Mouse (Mus musculus) neural tube, embryonic 12.5 days (tissue): ENCODE measurements around the gene Gse1. TPM values are rescaled to one million over a fixed set of nuclear protein-coding genes. Genes with fewer than 3 reads are reported as not detected.

Experiments used
- ATAC-seq: fragments of 200-750 bp; cut with Nextera tagmentation; 2 replicates; pipeline ENCODE4 v1.8.0; 2017; ENCODE audit warnings: low read depth, mild to moderate bottlenecking, moderate TSS enrichment, moderate library complexity; ENCODE audit not compliant: low FRiP score
- H3K27ac ChIP-seq: fragments of 300-500 bp; sonication (generic); 2 replicates; pipeline ENCODE4 v1.5.1; 2016
- H3K27me3 ChIP-seq: fragments of 300-500 bp; sonication (generic); replicated peaks from 2 replicates; pipeline ENCODE4 v1.6.1; 2016; ENCODE audit warnings: mild to moderate bottlenecking
- H3K36me3 ChIP-seq: fragments of 300-500 bp; sonication (generic); 2 replicates; pipeline ENCODE4 v1.6.1; 2016; ENCODE audit warnings: mild to moderate bottlenecking
- H3K4me1 ChIP-seq: fragments of 300-500 bp; sonication (generic); 2 replicates; pipeline ENCODE4 v1.6.1; 2016
- H3K4me2 ChIP-seq: fragments of 300-500 bp; sonication (generic); replicated peaks from 2 replicates; pipeline ENCODE4 v1.6.1; 2016; ENCODE audit warnings: mild to moderate bottlenecking
- H3K4me3 ChIP-seq: fragments of 300-500 bp; sonication (generic); 2 replicates; pipeline ENCODE4 v1.5.1; 2016
- H3K9ac ChIP-seq: fragments of 300-500 bp; sonication (generic); 2 replicates; pipeline ENCODE4 v1.6.1; 2016; ENCODE audit warnings: mild to moderate bottlenecking
- H3K9me3 ChIP-seq: fragments of 300-500 bp; sonication (generic); 2 replicates; pipeline ENCODE4 v1.6.1; 2016; ENCODE audit warnings: mild to moderate bottlenecking
- WGBS: fragments of 180-500 bp; shearing (Covaris S2); methylation state at CpG from one replicate; pipeline ENCODE4 v1.1.7; 2016; 5-methylcytosine and 5-hydroxymethylcytosine counted together
- polyA plus RNA-seq: library from polyadenylated mRNA; unstranded; fragments of >200 nt; fragmentation: Nextera tagmentation; extraction: Ambion mirVana; gene quantifications from 2 replicates; pipeline ENCODE4 v1.2.1, GENCODE M21; 2016

Gene Gse1
- polyA plus RNA-seq, 1 experiment from 2014 or later = 26.0 TPM

DNA sequence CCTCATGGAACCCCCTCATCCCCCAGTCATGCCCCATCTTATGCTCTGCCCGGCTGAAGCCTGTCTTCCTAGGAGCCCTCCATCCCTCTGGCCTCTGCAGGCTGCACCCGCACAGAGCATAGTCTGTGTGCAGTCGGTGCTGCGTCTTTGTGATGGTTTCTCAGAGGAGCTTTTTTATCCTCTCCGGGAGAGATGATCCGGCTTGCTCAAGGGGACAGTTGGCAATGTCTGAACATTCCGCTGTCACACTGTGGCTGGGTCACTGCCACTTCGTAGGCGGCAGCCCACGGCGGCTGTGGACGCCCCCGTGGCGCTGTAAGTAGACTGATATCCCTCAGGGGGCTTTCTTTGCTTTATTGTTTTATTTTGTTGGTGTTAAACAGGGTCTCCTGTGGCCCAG is 182.8 kb downstream of the Gse1 start:
- 43% methylated on average over 14 of the region's 14 CpGs for WGBS
- no peak overlapping the region for H3K4me3 ChIP-seq
- no peaks in the 10 kb centered on the region for H3K9me3 ChIP-seq
- 0 out of 2 replicates have a peak, but pooled peaks cover 2% of the 10 kb centered on the region for H3K27me3 ChIP-seq
- ATAC-seq = no peak
- H3K4me1 ChIP-seq = peaks cover 97% of the 10 kb centered on the region
- H3K4me2 ChIP-seq = no peak overlapping the region
- no peaks in the 10 kb centered on the region for H3K36me3 ChIP-seq
- H3K9ac ChIP-seq = 0 out of 2 replicates have a peak overlapping the region, but pooled peaks have one; percentile 22
- peak overlapping the region; percentile 13; the same call in 1 of the 2 replicates for H3K27ac ChIP-seq

DNA sequence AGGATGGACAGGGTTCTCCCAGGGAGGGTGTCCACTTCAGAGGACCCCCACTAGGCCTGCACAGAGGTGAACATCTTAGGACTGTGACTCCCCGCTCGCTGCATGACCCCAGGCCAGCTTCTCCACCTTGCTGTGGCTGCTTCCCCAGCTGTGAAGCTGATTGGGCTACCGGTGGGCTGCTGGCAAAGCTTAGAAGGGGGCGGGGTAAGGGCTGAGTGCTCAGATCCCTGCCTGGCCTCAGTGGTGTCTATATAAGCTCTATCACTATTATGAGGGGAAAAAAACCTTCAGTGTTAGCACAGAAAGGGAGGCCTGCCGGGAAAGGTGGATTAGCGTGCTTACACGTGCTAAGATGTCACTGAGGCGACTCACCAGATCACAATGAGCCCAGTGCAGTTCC is 183.6 kb downstream of the Gse1 start:
- Histone ChIP-seq H3K36me3 (no peaks in the 10 kb centered on the region), H3K4me3 (no peak overlapping the region), H3K9ac (no peak overlapping the region), H3K27ac (no peak overlapping the region), H3K4me2 (0 out of 2 replicates have a peak overlapping the region, but pooled peaks have one; percentile 16), H3K9me3 (no peaks in the 10 kb centered on the region), H3K4me1 (peaks cover 99% of the 10 kb centered on the region), H3K27me3 (0 out of 2 replicates have a peak, but pooled peaks cover 2% of the 10 kb centered on the region)
- 42% methylated on average over 8 of the region's 8 CpGs for WGBS
- no peak for ATAC-seq

DNA sequence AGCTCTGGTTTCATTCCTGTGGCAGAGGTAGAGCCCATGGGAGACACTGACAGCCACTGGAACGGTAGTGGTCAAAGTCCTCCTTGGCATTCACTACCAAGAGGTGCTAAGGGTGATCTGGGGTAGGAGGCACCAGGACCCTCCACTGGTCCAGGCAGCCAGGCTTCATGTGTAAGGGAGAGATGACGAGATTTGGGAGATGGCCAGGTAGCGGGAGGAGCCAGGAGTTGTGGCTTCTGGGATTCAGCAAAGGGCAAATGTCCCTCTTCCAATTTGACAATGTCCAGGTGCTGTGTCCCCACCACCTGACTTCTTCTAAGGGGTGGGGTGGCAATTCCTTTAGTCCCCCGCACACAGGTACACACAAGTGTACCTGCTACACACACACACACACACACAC is 184.1 kb downstream of the Gse1 start:
- H3K4me2 ChIP-seq = no peak overlapping the region

DNA sequence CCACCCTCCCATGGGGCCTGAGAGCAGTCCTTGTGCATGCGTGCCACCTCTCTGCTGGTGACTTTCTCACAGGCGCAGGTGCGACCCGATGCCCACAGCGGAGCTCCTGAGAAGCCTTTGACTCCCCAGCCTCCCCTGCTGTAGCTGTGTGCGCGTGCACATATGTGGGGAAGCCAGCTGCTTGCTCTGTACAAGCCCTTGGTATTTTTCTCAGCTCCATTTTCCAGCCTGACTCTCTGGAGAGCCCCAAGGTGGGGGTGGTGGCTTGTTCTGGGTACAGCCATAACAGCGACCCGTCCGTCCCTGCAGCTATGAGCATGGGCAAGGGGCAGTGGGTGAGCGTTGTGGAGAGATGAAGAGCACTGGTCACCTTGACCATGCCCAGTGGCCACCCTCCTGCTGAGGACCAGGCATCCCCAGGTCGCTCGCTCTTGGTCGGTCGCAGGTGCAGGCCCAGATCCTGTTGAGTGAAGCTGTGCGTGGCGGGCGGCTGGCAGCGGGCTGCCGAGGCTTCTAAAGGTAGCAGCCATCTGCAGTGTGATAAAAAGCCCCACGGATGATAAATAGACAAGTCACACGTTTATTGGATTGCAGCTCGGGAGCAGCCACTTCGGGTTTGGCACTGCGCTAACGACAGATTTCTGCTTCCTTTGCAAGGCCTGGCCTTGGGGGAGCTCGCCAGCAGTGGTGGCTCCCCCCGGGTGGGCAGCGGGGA is 184.8 kb downstream of the Gse1 start:
- ATAC-seq = no peak
- peak overlapping the region; percentile 22; the same call in 1 of the 2 replicates for H3K4me2 ChIP-seq
- H3K9ac ChIP-seq = no peak overlapping the region
- H3K27ac ChIP-seq = peak overlapping the region; percentile 50
- peaks cover 99% of the 10 kb centered on the region for H3K4me1 ChIP-seq
- 54% methylated on average over 29 of the region's 29 CpGs for WGBS
- no peak overlapping the region for H3K4me3 ChIP-seq
- H3K27me3 ChIP-seq = 0 out of 2 replicates have a peak, but pooled peaks cover 2% of the 10 kb centered on the region
- H3K36me3 ChIP-seq = no peaks in the 10 kb centered on the region
- H3K9me3 ChIP-seq = no peaks in the 10 kb centered on the region

More for the DNA sequence above, 184.1 kb downstream of the Gse1 start:
- Histone ChIP-seq H3K27me3 (0 out of 2 replicates have a peak, but pooled peaks cover 2% of the 10 kb centered on the region), H3K9ac (no peak overlapping the region), H3K9me3 (no peaks in the 10 kb centered on the region), H3K4me1 (peaks cover 99% of the 10 kb centered on the region), H3K27ac (peak overlapping the region; percentile 46; the same call in 1 of the 2 replicates), H3K36me3 (no peaks in the 10 kb centered on the region), H3K4me3 (no peak overlapping the region)
- WGBS = 88% methylated on average over 4 of the region's 4 CpGs
- no peak for ATAC-seq

DNA sequence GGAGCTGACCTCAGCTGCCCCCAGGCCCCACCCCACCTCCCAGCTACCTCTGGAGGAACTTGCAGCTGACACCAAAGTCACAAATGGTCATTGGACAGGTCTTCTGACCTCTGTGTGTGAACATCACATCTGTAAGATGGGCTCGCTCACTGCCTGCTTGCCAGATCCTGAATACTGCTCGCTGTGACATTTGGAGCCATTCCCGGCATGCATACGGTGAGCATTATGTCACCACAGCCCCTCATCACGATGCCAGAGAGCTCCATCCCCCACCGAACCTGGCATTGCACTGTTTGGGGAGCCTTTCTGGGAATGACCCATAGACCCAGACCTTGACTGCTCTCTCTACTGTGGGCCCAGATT is 185.4 kb downstream of the Gse1 start:
- H3K9ac ChIP-seq = no peak overlapping the region
- H3K36me3 ChIP-seq = no peaks in the 10 kb centered on the region
- 0 out of 2 replicates have a peak overlapping the region, but pooled peaks have one; percentile 50 for H3K27ac ChIP-seq
- no peak overlapping the region for H3K4me3 ChIP-seq
- peak overlapping the region; percentile 22; the same call in 1 of the 2 replicates for H3K4me2 ChIP-seq
- no peak for ATAC-seq
- H3K9me3 ChIP-seq = no peaks in the 10 kb centered on the region
- H3K27me3 ChIP-seq = 0 out of 2 replicates have a peak, but pooled peaks cover 2% of the 10 kb centered on the region
- peaks cover 99% of the 10 kb centered on the region for H3K4me1 ChIP-seq
- 62% methylated on average over 6 of the region's 6 CpGs for WGBS

DNA sequence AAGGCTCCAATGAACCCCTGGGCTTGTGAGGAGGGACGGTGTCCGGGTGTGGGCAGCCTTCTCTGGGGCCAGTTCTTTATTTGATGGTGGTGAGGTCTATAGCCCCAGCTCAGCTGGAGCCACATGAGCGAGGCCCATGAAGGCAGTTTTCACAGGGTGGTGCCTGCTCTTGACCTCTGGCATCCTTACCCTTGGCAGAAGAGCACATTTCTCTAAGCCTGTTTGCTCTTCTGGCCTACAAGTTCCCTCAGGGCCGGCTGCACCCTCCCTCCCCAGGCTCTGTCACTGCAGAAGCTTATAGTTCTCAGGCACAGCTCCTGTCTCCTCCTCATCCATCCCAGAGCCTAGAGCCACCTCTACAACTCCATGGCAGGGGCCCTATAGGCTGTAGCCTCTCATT is 186.0 kb downstream of the Gse1 start:
- 73% methylated on average over 4 of the region's 4 CpGs for WGBS
- Histone ChIP-seq H3K27me3 (0 out of 2 replicates have a peak, but pooled peaks cover 2% of the 10 kb centered on the region), H3K9me3 (no peaks in the 10 kb centered on the region), H3K4me1 (peaks cover 98% of the 10 kb centered on the region), H3K27ac (no peak overlapping the region), H3K9ac (no peak overlapping the region), H3K4me3 (no peak overlapping the region), H3K36me3 (no peaks in the 10 kb centered on the region), H3K4me2 (no peak overlapping the region)
- no peak for ATAC-seq

DNA sequence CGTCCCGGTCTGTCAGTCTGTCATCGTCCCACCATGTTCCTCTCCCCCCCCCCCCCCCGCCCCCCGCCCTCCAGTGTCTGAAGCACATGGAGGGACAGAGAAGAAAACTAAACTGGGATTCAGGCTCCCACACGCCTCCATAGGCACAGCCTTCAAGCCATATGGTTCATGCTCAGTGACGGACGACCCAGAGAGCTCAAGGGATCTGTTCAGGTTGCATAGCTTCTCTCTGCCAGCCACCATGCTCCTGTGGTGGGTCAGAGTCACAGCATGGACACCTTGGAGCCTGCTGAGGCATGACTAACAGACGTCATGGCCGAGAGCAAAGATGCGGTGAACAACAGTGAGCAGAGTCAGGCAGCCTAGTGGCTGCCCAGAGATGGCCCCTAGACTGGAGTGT is 187.2 kb downstream of the Gse1 start:
- no peaks in the 10 kb centered on the region for H3K9me3 ChIP-seq
- peak overlapping the region; percentile 88; the same call in 1 of the 2 replicates for H3K27ac ChIP-seq
- no peak for ATAC-seq
- peaks cover 97% of the 10 kb centered on the region for H3K4me1 ChIP-seq
- no peaks in the 10 kb centered on the region for H3K36me3 ChIP-seq
- no peak overlapping the region for H3K9ac ChIP-seq
- whole genome bisulfite sequencing = 48% methylated on average over 9 of the region's 11 CpGs
- H3K27me3 ChIP-seq = 0 out of 2 replicates have a peak, but pooled peaks cover 2% of the 10 kb centered on the region
- H3K4me2 ChIP-seq = no peak overlapping the region
- H3K4me3 ChIP-seq = no peak overlapping the region

DNA sequence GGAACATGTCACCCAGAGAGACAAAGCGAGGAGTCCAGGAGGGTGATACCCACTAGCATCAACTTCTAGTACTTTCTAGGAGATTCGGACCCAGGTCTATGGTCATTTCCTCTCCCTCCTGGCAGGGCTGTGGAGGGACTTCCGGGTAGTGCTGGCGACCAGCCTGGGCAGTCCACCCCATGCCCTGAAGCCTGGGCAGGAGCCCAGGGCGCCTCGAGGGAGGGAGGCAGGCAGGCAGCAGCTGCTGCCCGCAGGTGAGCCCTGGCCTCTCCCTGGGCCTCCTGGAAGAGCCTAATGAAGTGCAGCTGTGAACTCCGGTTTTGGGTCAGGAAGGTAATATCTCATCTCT is 187.9 kb downstream of the Gse1 start:
- Histone ChIP-seq H3K4me3 (no peak overlapping the region), H3K4me1 (peaks cover 97% of the 10 kb centered on the region), H3K27me3 (no peaks in the 10 kb centered on the region), H3K9ac (peak overlapping the region; percentile 46), H3K4me2 (peak overlapping the region; percentile 47), H3K27ac (peak overlapping the region; percentile 88), H3K9me3 (no peaks in the 10 kb centered on the region), H3K36me3 (no peaks in the 10 kb centered on the region)
- 42% methylated on average over 8 of the region's 8 CpGs for WGBS
- peak; percentile 39; the same call in 1 of the 2 replicates for ATAC-seq

DNA sequence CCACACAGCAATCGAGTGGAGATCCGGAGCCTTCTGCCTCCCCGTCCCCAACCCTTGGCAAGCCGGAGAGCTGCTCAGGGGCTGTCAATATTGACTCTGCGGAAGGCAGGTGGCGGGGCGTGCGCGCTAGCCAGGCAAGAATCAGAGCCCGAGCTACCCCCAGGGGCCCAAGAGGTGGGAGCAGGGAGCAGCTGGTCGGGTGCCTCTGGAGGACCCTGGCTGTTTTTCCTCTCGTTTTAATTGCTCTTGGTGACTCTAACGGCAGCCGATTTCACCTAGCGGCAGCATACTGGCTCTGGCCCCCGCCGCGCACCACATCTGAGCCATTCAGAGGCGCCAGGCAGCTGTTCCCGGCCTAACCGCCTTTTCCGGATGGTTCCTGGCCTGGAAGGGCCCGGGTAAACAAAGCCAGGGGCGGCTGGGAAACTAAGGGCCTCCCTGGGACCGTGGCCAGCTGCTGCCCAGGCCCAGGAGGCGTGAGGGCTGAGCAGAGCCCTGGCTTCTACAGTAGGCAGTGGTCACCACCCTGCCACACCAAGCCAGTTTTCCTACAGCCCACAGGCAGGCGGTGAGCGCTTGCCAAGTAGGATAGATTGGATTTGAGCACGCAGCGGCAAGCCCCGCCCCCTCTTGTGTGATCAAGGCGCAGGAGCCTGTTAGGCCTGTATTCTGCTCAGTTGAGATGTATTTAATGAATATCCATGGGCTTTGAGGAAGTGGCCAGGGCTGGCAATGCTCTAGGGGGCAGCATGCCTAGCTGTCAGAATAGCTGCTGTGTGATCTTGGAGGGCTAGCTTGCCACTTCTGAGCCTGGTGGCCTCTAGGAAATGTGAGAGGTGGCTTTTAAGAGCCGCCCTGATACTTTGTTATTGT is 188.5 kb downstream of the Gse1 start:
- no peaks in the 10 kb centered on the region for H3K27me3 ChIP-seq
- peak; percentile 79 for ATAC-seq
- peak overlapping the region; percentile 46 for H3K9ac ChIP-seq
- no peaks in the 10 kb centered on the region for H3K36me3 ChIP-seq
- H3K4me1 ChIP-seq = peaks cover 97% of the 10 kb centered on the region
- peak overlapping the region; percentile 47 for H3K4me2 ChIP-seq
- peak overlapping the region; percentile 88 for H3K27ac ChIP-seq
- no peaks in the 10 kb centered on the region for H3K9me3 ChIP-seq
- WGBS = 3% methylated on average over 33 of the region's 33 CpGs
- no peak overlapping the region for H3K4me3 ChIP-seq

DNA sequence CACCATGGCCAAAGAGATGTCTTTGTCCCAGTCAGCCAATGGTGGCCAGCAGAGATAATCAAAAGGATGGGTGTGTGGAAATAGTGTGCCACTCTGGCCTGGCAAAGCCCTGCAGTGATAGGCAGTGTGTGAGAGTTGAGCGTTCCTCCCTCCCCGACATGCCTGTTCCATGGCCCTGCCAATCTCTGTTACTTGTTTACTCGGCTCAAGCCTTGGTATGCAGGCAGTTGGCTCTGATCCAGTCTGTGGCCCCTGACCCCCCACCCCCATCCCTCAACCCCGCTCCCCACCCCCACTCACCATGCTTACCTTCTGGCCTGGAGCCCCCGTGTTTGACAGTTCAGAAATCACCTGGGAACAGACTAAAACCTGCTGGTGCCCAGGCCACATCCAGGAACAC is 189.9 kb downstream of the Gse1 start:
- 81% methylated on average over 5 of the region's 5 CpGs for WGBS
- H3K4me3 ChIP-seq = no peak overlapping the region
- no peak for ATAC-seq
- H3K9me3 ChIP-seq = no peaks in the 10 kb centered on the region
- H3K36me3 ChIP-seq = no peaks in the 10 kb centered on the region
- H3K4me1 ChIP-seq = peaks cover 97% of the 10 kb centered on the region
- H3K27ac ChIP-seq = 0 out of 2 replicates have a peak overlapping the region, but pooled peaks have one; percentile 12
- H3K9ac ChIP-seq = no peak overlapping the region
- no peaks in the 10 kb centered on the region for H3K27me3 ChIP-seq
- H3K4me2 ChIP-seq = no peak overlapping the region

DNA sequence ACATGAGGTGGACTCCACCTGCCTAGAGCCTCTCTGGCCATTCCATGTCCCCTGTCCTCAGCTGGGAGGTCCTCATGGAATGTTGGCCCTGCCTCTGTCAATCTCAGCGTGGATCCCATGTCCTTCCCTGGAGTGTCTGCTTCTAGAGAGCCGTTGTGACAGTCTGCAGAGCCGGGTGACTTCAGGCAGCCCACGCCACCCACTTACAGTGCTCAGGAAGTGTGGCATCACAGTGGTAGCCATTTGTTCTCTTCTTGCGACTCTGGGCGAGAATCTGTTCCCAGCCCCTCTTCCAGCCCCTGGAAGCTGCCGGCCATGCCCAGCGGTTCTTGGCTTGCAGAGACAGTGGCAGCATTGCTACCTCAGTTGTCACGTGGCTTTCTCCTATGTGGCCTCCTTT is 191.4 kb downstream of the Gse1 start:
- Histone ChIP-seq H3K27ac (no peak overlapping the region), H3K27me3 (no peaks in the 10 kb centered on the region), H3K4me3 (no peak overlapping the region), H3K36me3 (no peaks in the 10 kb centered on the region), H3K9ac (no peak overlapping the region), H3K4me1 (peaks cover 97% of the 10 kb centered on the region), H3K4me2 (no peak overlapping the region; the same call in 1 of the 2 replicates), H3K9me3 (no peaks in the 10 kb centered on the region)
- 81% methylated on average over 9 of the region's 9 CpGs for WGBS
- ATAC-seq = no peak

DNA sequence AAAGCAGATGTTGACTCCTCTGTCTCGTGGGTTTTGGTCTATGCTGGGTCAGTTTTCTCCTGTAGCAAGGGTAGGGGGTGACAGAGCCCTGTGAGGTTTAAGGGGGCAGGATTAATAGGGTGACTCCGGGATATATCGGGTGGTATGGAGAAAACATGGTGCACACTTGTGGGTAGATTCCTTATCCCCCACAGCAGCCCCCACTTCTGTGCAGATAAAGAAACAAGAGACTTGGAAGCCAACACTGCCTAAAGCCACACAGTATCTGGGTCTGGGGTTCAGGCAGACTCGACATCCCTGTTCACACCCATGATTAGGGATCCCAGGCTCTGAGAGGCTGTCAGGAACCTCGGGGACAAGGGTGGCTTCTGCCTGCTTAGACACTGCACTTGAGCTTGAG is 192.0 kb downstream of the Gse1 start:
- Histone ChIP-seq H3K9ac (no peak overlapping the region), H3K27me3 (no peaks in the 10 kb centered on the region), H3K27ac (no peak overlapping the region), H3K4me2 (no peak overlapping the region), H3K36me3 (no peaks in the 10 kb centered on the region), H3K4me1 (peaks cover 98% of the 10 kb centered on the region), H3K9me3 (no peaks in the 10 kb centered on the region), H3K4me3 (no peak overlapping the region)
- no peak for ATAC-seq
- 77% methylated on average over 5 of the region's 5 CpGs for WGBS
